Mouse (Mus musculus): ENCODE data around the gene Vapb. TPM values are rescaled to one million over a fixed set of nuclear protein-coding genes. Genes with fewer than 3 reads are reported as not detected.

Gene Vapb
- total and polyA plus RNA-seq, 3 experiments = 29.1 to 483 (median 46.5) TPM

GRCm38 (mm10) chr2:173760607-173761006 lies 23.3 kb downstream of the Vapb start:
- Histone ChIP-seq H3K36me3 (ENCODE audit: control insufficient read depth in 1 of 2, insufficient read depth in 2 of 2, low read length in 2 of 2) (peaks cover 0 to 3% of the 10 kb centered on the region in 2 experiments; a peak in 2 of 4 replicates), H3K27ac (ENCODE audit: control insufficient read depth, low read depth, low read length) (no peak overlapping the region), H3K4me1 (ENCODE audit: control insufficient read depth in 1 of 2, insufficient read depth in 2 of 2, low read length in 2 of 2) (no peaks in the 10 kb centered on the region), H3K4me3 (ENCODE audit: control insufficient read depth in 1 of 2, insufficient read depth in 1 of 2, low read depth in 2 of 2, low read length in 2 of 2) (no peak overlapping the region), H3K79me2 (ENCODE audit: control insufficient read depth, insufficient read depth, low read length, poor library complexity) (peaks cover 20% of the 10 kb centered on the region), H3K9me3 (replicated peaks; ENCODE audit: insufficient read depth, low read length) (no peaks in the 10 kb centered on the region), H3K9ac (ENCODE audit: control insufficient read depth, low read depth, low read length, poor library complexity, severe bottlenecking) (no peak overlapping the region), H3K27me3 (ENCODE audit: control insufficient read depth in 1 of 2, insufficient read depth in 2 of 2, low read length in 2 of 2) (no peaks in the 10 kb centered on the region)
- no peak for DNase-seq (ENCODE audit: low read depth, low spot score)
- TF ChIP-seq UBTF (IDR thresholded peaks at IDR 0.05; ENCODE audit: borderline replicate concordance, insufficient read depth, low read depth, low read length) = no peak
- no peak for TF ChIP-seq MAFK (IDR thresholded peaks at IDR 0.05; ENCODE audit: borderline replicate concordance, low read depth, low read length)
- no peak for TF ChIP-seq NELFE (IDR thresholded peaks at IDR 0.05; ENCODE audit: low read depth, low read length)
- TF ChIP-seq RCOR1 (IDR thresholded peaks at IDR 0.05; ENCODE audit: low read depth, low read length) = no peak
- TF ChIP-seq GABPA (IDR thresholded peaks at IDR 0.05; ENCODE audit: low read depth, low read length) = no peak
- TF ChIP-seq ETS1 (IDR thresholded peaks at IDR 0.05; ENCODE audit: low read depth, low read length) = no peak
- TF ChIP-seq MAX (IDR thresholded peaks at IDR 0.05; ENCODE audit: low read length) = no peak
- TF ChIP-seq HCFC1 (IDR thresholded peaks at IDR 0.05; ENCODE audit: low read depth, low read length) = no peak
- TF ChIP-seq KAT2A (conservative IDR thresholded peaks at IDR 0.05; ENCODE audit: low read depth, low read length) = no peak
- TF ChIP-seq SIN3A (IDR thresholded peaks at IDR 0.05; ENCODE audit: low read length) = no peak
- no peak for TF ChIP-seq ELF1 (IDR thresholded peaks at IDR 0.05; ENCODE audit: low read depth, low read length)
- no peak for TF ChIP-seq ZC3H11A (IDR thresholded peaks at IDR 0.05; ENCODE audit: low read depth, low read length)

GRCm38 (mm10) chr2:173764629-173765028 lies 27.3 kb downstream of the Vapb start:
- Histone ChIP-seq H3K27me3 (ENCODE audit: control insufficient read depth in 1 of 2, insufficient read depth in 2 of 2, low read length in 2 of 2) (no peaks in the 10 kb centered on the region), H3K4me3 (ENCODE audit: control insufficient read depth in 1 of 2, insufficient read depth in 1 of 2, low read depth in 2 of 2, low read length in 2 of 2) (no peak overlapping the region), H3K4me1 (ENCODE audit: control insufficient read depth in 1 of 2, insufficient read depth in 2 of 2, low read length in 2 of 2) (no peaks in the 10 kb centered on the region), H3K9ac (ENCODE audit: control insufficient read depth, low read depth, low read length, poor library complexity, severe bottlenecking) (no peak overlapping the region), H3K9me3 (replicated peaks; ENCODE audit: insufficient read depth, low read length) (no peaks in the 10 kb centered on the region), H3K36me3 (ENCODE audit: control insufficient read depth in 1 of 2, insufficient read depth in 2 of 2, low read length in 2 of 2) (peaks cover 0 to 3% of the 10 kb centered on the region in 2 experiments; a peak in 3 of 4 replicates), H3K79me2 (ENCODE audit: control insufficient read depth, insufficient read depth, low read length, poor library complexity) (peaks cover 12% of the 10 kb centered on the region), H3K27ac (ENCODE audit: control insufficient read depth, low read depth, low read length) (no peak overlapping the region)
- DNase-seq (ENCODE audit: low read depth, low spot score) = no peak
- TF ChIP-seq NELFE (IDR thresholded peaks at IDR 0.05; ENCODE audit: low read depth, low read length) (no peak), RCOR1 (IDR thresholded peaks at IDR 0.05; ENCODE audit: low read depth, low read length) (no peak), SIN3A (IDR thresholded peaks at IDR 0.05; ENCODE audit: low read length) (no peak), SMC3 (IDR thresholded peaks at IDR 0.05; ENCODE audit: low read depth, low read length) (no peak), CHD2 (IDR thresholded peaks at IDR 0.05; ENCODE audit: low read length) (no peak), NRF1 (IDR thresholded peaks at IDR 0.05; ENCODE audit: insufficient read depth, low read depth, low read length, poor library complexity, severe bottlenecking) (no peak), POLR2AphosphoS5 (IDR thresholded peaks at IDR 0.05; ENCODE audit: borderline replicate concordance, low read depth, low read length) (no peak), RAD21 (IDR thresholded peaks at IDR 0.05; ENCODE audit: low read depth, low read length) (no peak), HCFC1 (IDR thresholded peaks at IDR 0.05; ENCODE audit: low read depth, low read length) (no peak), USF2 (IDR thresholded peaks at IDR 0.05; ENCODE audit: borderline replicate concordance in 1 of 2, insufficient read depth in 1 of 2, low read depth in 1 of 2, low read length in 2 of 2) (no peak), KAT2A (conservative IDR thresholded peaks at IDR 0.05; ENCODE audit: low read depth, low read length) (no peak), MAFK (IDR thresholded peaks at IDR 0.05; ENCODE audit: borderline replicate concordance, low read depth, low read length) (no peak), ELF1 (IDR thresholded peaks at IDR 0.05; ENCODE audit: low read depth, low read length) (no peak), MXI1 (IDR thresholded peaks at IDR 0.05; ENCODE audit: low read depth, low read length) (no peak), ZMIZ1 (IDR thresholded peaks at IDR 0.05; ENCODE audit: low read depth, low read length) (no peak), GATA1 (IDR thresholded peaks at IDR 0.05; ENCODE audit: low read depth, low read length) (no peak), EP300 (IDR thresholded peaks at IDR 0.05; ENCODE audit: low read depth in 1 of 2, low read length in 2 of 2) (no peak)

All from MEL (cell line).